Mouse (Mus musculus) common myeloid progenitor, adult 5-6 weeks (primary cell): Measurements from ENCODE around the gene Grin3b. TPM values are rescaled to one million over a fixed set of nuclear protein-coding genes. Genes with fewer than 3 reads are reported as not detected.

Source experiments
- ATAC-seq: replicated peaks from 2 replicates; pipeline ENCODE4 v1.8.0; 2016; ENCODE audit warnings: low read depth, mild to moderate bottlenecking, moderate TSS enrichment, inconsistent platforms; ENCODE audit not compliant: poor library complexity, severe bottlenecking
- total RNA-seq: library from RNA; stranded (forward); fragments of 200-1000, 187-1606 nt; gene quantifications from 2 replicates; pipeline ENCODE4 v1.2.3, GENCODE M21; 2017

Grin3b gene
- total RNA-seq, 1 experiment from 2014 or later: not detected

DNA sequence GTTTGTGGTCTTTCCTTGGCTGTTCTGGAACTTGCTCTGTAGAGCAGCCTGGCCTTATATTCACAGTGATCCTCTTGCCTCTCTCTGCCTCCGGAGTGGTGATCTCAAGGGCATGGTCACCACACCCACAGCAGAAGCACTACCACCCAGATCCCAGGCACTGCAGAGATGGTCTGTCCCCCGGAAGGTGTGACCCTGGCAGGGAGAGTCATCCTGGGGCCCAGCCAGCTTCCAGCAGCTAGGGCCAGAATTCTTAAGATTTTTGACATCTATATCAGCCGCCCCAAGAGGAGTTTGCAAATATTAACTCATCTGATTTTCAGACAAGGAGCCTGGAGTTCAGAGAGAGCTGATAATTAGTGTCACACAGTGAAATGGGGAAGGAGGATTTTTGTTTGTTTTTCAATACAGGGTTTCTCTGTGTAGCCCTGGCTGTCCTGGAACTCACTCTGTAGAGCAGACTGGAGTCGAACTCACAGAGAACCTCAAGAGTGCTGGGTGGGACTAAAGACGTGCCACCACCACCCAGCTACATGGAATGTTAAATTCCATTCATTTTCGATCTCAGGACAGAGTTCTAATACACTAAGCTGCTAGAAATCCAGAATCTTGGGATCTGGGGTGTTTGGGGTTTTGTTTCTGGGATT is 15.8 kb downstream of the Grin3b start:
- no peak for ATAC-seq

DNA sequence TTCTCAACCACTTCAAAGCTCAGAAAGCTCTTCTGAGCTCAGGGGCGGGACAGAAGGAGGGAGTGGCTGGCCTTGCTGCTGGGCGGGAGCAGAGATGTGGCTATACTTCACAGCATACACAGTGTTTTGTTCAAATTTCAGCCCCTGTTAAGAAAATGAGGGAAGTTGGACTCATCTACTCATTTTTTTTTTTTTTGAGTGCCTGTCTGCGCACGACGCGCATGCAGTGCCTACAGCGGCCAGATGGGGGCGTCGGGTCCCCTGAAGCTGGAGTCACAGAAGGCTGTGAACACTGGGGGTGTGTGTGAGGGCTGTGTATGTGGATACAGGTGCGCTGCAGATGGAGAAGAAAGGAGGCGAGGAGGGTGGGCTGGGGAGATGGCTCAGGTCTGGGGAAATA is 16.4 kb downstream of the Grin3b start:
- peak; percentile 38 for ATAC-seq

DNA sequence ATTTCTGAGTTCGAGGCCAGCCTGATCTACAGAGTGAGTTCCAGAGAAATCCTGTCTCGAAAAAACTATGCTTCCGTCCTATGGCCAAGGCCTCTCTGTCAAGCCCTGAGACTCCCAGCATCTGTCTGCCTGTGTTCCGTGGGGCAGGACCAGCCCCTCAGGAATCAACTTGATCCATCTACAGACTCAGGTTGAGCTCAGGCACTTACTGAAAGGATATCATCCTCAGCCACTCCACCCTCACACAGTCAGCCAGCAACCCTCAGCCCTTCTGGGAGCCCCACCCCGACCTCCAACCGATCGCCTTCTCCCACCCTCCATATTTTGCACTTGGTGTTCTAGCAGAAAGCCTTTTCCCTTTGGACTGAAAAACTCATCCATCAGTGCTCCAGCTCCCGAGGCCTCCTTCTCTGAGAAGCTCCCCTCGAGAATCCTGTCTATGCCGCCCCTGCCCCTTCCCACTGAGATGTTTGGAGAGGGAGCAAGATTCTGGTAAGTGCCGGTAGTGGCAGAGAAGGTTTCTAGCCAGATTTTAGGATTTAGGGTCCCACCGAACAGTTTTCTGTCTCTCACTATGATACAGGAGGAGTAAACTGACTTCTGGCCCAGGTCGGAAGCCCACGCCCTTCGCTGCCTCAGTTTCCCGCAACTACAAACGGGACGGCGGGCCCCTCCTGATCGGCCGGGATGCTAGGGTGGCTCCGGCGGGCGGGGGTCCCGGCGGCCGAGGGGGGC is 17.4 kb downstream of the Grin3b start:
- no peak for ATAC-seq

DNA sequence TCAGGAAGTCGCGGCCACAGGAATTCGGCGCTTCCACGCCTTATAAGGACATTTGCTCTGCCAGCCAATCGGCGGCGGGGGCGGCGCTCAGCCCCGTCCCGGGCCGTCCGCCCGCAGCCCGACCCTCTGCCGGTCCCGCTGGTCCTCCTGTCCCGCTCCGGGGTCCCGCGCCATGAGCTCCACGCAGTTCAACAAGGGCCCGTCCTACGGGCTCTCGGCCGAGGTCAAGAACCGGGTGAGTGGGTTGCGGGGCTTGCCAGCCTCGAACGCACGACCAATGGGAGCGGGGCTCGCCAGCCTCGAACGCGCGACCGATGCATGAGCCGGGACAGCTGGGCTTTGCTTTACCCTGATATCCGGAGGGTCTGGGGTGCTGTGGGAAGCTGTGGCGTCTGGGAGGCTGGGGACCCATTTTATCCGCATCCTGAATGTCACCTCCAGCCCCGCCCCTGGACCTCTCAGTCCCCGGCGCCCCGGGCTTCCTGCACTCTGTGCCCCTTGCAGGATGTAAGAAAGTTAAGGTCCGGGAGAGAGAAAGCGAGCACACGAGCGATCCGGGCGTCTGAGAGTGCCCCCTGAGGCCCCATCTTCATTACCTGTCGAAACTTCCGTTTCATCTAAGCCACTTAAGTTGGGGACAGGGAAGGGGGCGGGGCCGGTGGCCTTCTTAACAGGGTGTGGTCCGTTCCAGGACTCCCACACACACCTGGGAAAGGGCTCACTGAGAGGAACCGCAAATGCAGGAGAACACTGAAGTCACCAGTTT is 18.2 kb downstream of the Grin3b start, which contains the start of gene Cnn2:
Cnn2 (plus strand) TSS at position 79 of the 766 bp plus-strand sequence.
- no peak for ATAC-seq

DNA sequence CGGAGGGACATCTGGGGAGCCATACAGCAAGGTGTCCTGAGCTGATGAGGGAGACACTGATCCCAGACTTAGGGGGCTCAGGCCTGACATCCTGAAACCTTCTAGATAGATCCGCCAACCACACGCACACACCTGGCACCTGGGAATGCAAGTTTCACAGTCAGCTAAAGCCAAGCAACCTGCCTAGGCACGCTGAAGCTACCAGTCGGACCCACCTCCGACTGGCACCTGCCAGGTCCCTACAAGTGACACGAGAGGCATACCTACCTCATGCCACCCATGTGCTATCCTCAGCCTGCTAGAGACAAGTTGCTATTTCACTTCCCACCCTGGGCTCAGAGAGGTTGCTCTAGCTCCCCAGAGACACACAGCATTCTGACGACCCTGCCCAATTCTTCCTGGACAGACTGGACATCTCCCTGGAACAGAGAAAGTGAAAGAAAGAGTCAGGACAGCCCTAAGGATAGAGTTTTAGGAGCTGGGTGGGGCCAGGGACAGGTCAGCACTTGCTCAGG is 18.8 kb downstream of the Grin3b start:
- ATAC-seq: no peak

DNA sequence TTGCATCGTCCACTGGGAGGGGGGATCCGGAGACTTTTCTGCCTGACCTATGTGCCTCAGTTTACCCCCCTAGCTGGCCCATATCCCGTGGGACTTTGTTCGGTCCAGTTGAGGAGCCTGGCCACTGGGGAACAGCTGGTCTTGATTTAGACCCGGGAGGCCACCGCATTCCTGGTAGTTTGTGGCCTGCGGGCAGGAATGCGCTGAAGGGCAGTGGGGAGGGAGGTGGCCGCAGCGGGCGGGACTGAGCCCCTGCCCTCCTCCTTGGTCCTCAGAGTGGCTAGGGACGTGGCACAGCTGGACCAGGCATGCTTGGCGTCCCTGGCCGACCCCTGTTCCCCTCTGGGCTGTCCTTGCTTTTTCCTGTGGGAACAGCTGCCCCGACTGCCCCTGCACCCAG is 19.4 kb downstream of the Grin3b start:
- ATAC-seq: no peak

DNA sequence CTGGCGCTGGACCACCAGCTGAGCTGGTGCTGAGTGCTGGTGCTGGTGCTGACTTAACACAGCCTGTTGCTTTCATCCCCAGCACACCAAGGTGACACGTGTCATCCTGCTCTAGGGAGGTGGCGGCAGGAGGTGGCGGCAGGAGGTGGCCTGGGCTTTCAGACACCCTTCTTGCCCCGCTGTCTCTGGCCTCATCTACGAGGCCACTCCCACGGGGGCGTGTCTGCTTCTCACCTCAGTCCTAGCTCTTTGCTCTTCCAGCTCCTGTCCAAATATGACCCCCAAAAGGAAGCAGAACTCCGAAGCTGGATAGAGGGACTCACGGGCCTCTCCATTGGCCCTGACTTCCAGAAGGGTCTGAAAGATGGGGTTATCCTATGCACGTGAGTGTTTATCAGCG is 20.6 kb downstream of the Grin3b start:
- ATAC-seq: no peak

- ATAC-seq: no peak
Observed at GRCm38 (mm10) chr10:79991548-79991947, 21.0 kb downstream of the Grin3b start.

- ATAC-seq: peak; percentile 37
Observed at GRCm38 (mm10) chr10:79994397-79995115, 24.0 kb downstream of the Grin3b start.

DNA sequence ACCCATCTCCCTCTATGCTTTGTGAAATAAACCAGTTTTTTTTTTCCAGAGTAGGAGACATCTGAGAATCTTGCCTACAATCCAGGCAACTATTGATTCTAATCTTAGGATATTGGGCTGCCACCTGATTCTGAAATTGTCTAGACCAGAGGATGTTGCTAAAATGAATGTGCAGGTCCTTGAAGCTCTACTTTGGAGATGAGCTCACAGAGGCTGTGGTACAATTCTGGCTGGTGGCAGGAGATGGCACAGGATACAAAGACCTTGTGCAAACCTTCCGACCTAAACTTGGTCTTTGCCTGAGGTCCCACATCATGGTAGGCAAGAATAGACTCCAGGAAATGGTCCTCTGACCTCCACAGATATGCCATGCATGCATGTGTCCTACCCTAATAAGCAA is 25.1 kb downstream of the Grin3b start:
- ATAC-seq: no peak

DNA sequence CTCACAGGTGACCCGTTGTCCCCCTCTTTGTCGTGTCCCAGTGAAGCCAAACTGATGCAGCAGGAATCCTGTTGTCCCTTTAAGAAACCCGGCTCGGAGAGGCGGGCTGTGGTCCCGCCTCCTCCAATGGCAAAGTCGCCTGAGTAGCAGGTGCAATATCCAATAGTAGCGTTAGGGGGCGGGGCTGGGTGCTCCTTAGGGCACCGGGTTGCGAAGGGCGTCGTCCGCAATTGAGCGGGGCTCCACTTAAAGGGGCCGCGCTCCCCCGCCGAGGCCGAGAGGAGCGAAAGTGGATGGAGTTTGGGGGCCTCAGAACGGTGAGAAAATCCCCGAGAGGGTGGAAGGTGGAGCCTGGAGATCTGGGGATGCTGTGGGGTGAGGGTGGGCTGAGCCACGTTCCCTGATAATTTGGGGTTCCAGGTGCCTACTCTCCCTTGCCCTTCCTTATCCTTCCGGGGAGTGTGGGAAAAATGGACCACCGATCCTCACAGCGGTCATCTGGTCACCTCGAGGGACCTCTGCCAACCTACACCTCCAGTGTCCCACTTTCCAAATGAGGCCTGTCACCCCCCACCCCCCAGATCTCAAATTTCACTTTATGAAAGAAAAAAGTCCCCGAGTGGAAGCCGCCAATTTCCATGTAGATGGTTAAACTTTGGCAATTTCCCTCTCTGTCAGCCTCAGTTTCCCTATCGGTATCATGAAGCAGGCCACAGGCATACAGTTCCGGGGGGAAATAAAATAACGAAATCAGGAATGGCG is 25.9 kb downstream of the Grin3b start, which contains the start of gene Abca7:
Abca7 (plus strand) TSS at position 223 of the 762 bp plus-strand sequence.
- peak; percentile 83 for ATAC-seq

GRCm38 (mm10) chr10:79997034-79997760 is 26.7 kb downstream of the Grin3b start:
- ATAC-seq: peak; percentile 57

GRCm38 (mm10) chr10:79997819-79998218 is 27.3 kb downstream of the Grin3b start:
- ATAC-seq: no peak

DNA sequence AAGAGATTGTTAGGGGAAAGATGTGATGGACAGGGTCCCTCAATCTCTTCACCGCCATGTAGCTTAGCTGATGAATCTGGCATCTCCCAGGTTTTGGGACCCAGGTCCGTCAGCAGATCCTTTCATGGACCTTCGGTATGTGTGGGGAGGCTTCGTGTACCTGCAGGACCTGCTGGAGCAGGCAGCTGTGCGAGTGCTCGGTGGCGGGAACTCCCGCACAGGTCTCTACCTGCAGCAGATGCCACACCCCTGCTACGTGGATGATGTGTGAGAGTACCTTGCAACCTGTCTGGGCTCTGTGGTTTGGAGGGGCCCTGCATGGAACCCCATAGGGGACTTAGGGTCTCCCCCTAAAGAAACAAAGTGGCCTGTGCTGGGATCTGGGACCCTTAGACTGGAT is 31.4 kb downstream of the Grin3b start:
- no peak for ATAC-seq

- ATAC-seq: no peak
Observed at GRCm38 (mm10) chr10:80002829-80003228, 32.3 kb downstream of the Grin3b start.

DNA sequence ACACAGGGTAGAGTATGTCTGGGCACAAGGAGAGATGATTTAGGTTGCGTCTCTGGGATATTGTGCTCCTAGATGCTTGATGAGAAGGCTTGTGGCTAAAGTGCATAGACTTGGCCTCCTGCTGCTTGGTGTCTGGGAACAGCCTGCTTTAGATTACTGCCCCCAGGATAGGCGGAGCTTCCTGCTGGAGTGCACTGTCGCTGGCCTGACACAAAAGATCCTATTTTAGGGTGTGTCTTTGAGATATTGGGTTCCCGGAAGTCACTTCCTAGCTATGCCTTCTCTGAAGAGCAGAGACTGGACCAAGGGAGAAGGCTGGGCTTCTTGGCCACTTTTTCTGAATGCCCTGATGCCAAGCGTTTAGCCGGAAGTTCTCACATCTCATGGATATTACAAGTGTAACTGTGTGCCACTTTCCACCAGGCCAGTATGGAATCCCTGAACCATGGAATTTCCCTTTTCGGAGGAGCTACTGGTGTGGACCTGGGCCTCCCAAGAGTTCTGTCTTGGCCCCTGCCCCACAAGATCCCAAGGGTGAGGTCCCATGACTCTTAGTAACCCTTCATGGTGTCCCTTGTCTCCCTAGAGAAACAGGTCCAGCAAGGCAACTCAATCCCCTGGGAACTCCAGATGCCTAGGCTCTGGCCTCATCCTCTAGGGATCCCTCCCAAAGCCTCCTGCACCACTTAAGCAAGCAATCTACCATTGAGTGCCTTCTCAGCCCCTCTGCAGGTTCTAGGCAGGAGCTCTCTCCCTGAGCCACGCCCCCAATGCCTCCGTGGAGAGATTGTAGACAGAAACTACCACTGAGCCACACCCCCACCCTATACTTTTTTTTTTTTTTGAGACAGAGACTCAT is 33.1 kb downstream of the Grin3b start:
- ATAC-seq: peak; percentile 68

GRCm38 (mm10) chr10:80004233-80004705 is 33.8 kb downstream of the Grin3b start:
- no peak for ATAC-seq

DNA sequence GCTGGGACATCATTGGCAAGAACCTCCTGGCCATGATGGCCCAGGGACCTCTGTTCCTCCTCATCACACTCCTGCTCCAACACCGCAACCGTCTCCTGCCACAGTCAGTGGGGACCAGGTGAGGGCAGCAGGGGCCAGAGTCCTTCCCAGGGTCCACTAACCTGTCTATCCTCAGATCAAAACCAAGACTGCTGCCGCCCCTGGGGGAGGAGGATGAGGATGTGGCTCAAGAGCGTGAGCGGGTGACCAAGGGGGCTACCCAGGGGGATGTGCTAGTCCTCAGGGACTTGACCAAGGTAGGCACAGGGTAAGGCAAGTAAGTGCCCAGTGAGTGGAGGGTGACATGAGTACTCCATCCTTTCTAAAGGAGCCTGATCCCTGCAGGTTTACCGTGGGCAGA is 41.2 kb downstream of the Grin3b start:
- ATAC-seq: no peak
